Mouse (Mus musculus): Measurements from ENCODE around the gene Aadacl4. TPM values are rescaled to one million over a fixed set of nuclear protein-coding genes. Genes with fewer than 3 reads are reported as not detected.
"Not testable (repeated sequence)": the region's sequence is repeated elsewhere in the genome, so short reads cannot be mapped to it uniquely, and the experiment has no call there.

Aadacl4 gene
- not detected in 2 replicates for polyA plus RNA-seq (2014; fragmentation: Nextera tagmentation; extraction: Ambion mirVana)

- no peak within 1 kb of the TSS for H3K4me2 ChIP-seq (replicated peaks; ENCODE audit: low read depth, low read length)
- WGBS = 53% methylated on average over 1 of the region's 1 CpGs
- ATAC-seq (ENCODE audit: insufficient number of reproducible peaks, insufficient read depth, low FRiP score, low read depth) = no peak
- H3K27me3 ChIP-seq (ENCODE audit: control insufficient read depth, insufficient read depth, low read length) = no peaks in the 10 kb centered on the region
- H3K36me3 ChIP-seq (ENCODE audit: control insufficient read depth, insufficient read depth, low read length) = no peaks in the 10 kb centered on the region
- H3K27ac ChIP-seq (ENCODE audit: low read length) = no peak within 1 kb of the TSS
- H3K4me3 ChIP-seq (ENCODE audit: low read depth, low read length) = no peak within 1 kb of the TSS
- no peaks in the 10 kb centered on the region for H3K4me1 ChIP-seq (ENCODE audit: control insufficient read depth, insufficient read depth, low read length)
- H3K9me3 ChIP-seq (ENCODE audit: control insufficient read depth, low read depth, low read length) = no peaks in the 10 kb centered on the region
- H3K9ac ChIP-seq (replicated peaks; ENCODE audit: low read depth, low read length) = no peak within 1 kb of the TSS
Observed at GRCm38 (mm10) chr4:144613407-144613806, at the start of gene Aadacl4. Gene Aadacl4 (plus strand): TSS chr4:144613707.

- H3K4me3 ChIP-seq (ENCODE audit: low read depth, low read length) = no peak within 1 kb of the TSS
- 100% methylated on average over 1 of the region's 1 CpGs for WGBS
- H3K9ac ChIP-seq (replicated peaks; ENCODE audit: low read depth, low read length) = no peak within 1 kb of the TSS
- no peaks in the 10 kb centered on the region; the same call in 1 of the 2 replicates for H3K9me3 ChIP-seq (ENCODE audit: control insufficient read depth, low read depth, low read length)
- no peaks in the 10 kb centered on the region for H3K27me3 ChIP-seq (ENCODE audit: control insufficient read depth, insufficient read depth, low read length)
- no peak within 1 kb of the TSS for H3K4me2 ChIP-seq (replicated peaks; ENCODE audit: low read depth, low read length)
- ATAC-seq (ENCODE audit: insufficient number of reproducible peaks, insufficient read depth, low FRiP score, low read depth) = no peak
- H3K4me1 ChIP-seq (ENCODE audit: control insufficient read depth, insufficient read depth, low read length) = no peaks in the 10 kb centered on the region
- no peak within 1 kb of the TSS for H3K27ac ChIP-seq (ENCODE audit: low read length)
- no peaks in the 10 kb centered on the region for H3K36me3 ChIP-seq (ENCODE audit: control insufficient read depth, insufficient read depth, low read length)
Observed at GRCm38 (mm10) chr4:144565034-144565433, 48.5 kb upstream of the Aadacl4 start, which contains the start of gene Gm13124. Gene Gm13124 (minus strand): TSS chr4:144565134.

GRCm38 (mm10) chr4:144567752-144568151, 45.8 kb upstream of the Aadacl4 start:
- no peaks in the 10 kb centered on the region for H3K4me1 ChIP-seq (ENCODE audit: control insufficient read depth, insufficient read depth, low read length)
- no peak overlapping the region for H3K4me2 ChIP-seq (replicated peaks; ENCODE audit: low read depth, low read length)
- H3K27me3 ChIP-seq (ENCODE audit: control insufficient read depth, insufficient read depth, low read length) = no peaks in the 10 kb centered on the region
- H3K9ac ChIP-seq (replicated peaks; ENCODE audit: low read depth, low read length) = no peak overlapping the region
- no peak overlapping the region for H3K4me3 ChIP-seq (ENCODE audit: low read depth, low read length)
- no peaks in the 10 kb centered on the region; the same call in 1 of the 2 replicates for H3K9me3 ChIP-seq (ENCODE audit: control insufficient read depth, low read depth, low read length)
- ATAC-seq (ENCODE audit: insufficient number of reproducible peaks, insufficient read depth, low FRiP score, low read depth) = no peak
- no peak overlapping the region for H3K27ac ChIP-seq (ENCODE audit: low read length)
- H3K36me3 ChIP-seq (ENCODE audit: control insufficient read depth, insufficient read depth, low read length) = no peaks in the 10 kb centered on the region

- not testable (repeated sequence) for H3K4me2 ChIP-seq (replicated peaks; ENCODE audit: low read depth, low read length); H3K4me3 ChIP-seq (ENCODE audit: low read depth, low read length); H3K27me3 ChIP-seq (ENCODE audit: control insufficient read depth, insufficient read depth, low read length); H3K9ac ChIP-seq (replicated peaks; ENCODE audit: low read depth, low read length); ATAC-seq (ENCODE audit: insufficient number of reproducible peaks, insufficient read depth, low FRiP score, low read depth); H3K9me3 ChIP-seq (ENCODE audit: control insufficient read depth, low read depth, low read length); H3K4me1 ChIP-seq (ENCODE audit: control insufficient read depth, insufficient read depth, low read length); H3K36me3 ChIP-seq (ENCODE audit: control insufficient read depth, insufficient read depth, low read length); H3K27ac ChIP-seq (ENCODE audit: low read length)
- 84% methylated on average over 12 of the region's 16 CpGs for WGBS
Observed at GRCm38 (mm10) chr4:144586207-144586606, 27.3 kb upstream of the Aadacl4 start.

GRCm38 (mm10) chr4:144592790-144593189, 20.7 kb upstream of the Aadacl4 start:
- ATAC-seq (ENCODE audit: insufficient number of reproducible peaks, insufficient read depth, low FRiP score, low read depth) = no peak
- H3K4me3 ChIP-seq (ENCODE audit: low read depth, low read length) = no peak overlapping the region
- H3K4me2 ChIP-seq (replicated peaks; ENCODE audit: low read depth, low read length) = no peak overlapping the region
- no peak overlapping the region for H3K27ac ChIP-seq (ENCODE audit: low read length)
- no peaks in the 10 kb centered on the region for H3K27me3 ChIP-seq (ENCODE audit: control insufficient read depth, insufficient read depth, low read length)
- no peaks in the 10 kb centered on the region for H3K9me3 ChIP-seq (ENCODE audit: control insufficient read depth, low read depth, low read length)
- H3K9ac ChIP-seq (replicated peaks; ENCODE audit: low read depth, low read length) = no peak overlapping the region
- no peaks in the 10 kb centered on the region for H3K4me1 ChIP-seq (ENCODE audit: control insufficient read depth, insufficient read depth, low read length)
- H3K36me3 ChIP-seq (ENCODE audit: control insufficient read depth, insufficient read depth, low read length) = no peaks in the 10 kb centered on the region

- H3K36me3 ChIP-seq (ENCODE audit: control insufficient read depth, insufficient read depth, low read length) = no peaks in the 10 kb centered on the region
- 55% methylated on average over 1 of the region's 1 CpGs for WGBS
Observed at GRCm38 (mm10) chr4:144614586-144614985, 1.1 kb downstream of the Aadacl4 start.

GRCm38 (mm10) chr4:144638263-144638662, 24.8 kb downstream of the Aadacl4 start:
- no peak for ATAC-seq (ENCODE audit: insufficient number of reproducible peaks, insufficient read depth, low FRiP score, low read depth)
- Histone ChIP-seq H3K4me2 (replicated peaks; ENCODE audit: low read depth, low read length) (no peak overlapping the region), H3K9ac (replicated peaks; ENCODE audit: low read depth, low read length) (no peak overlapping the region), H3K4me1 (ENCODE audit: control insufficient read depth, insufficient read depth, low read length) (no peaks in the 10 kb centered on the region), H3K9me3 (ENCODE audit: control insufficient read depth, low read depth, low read length) (no peaks in the 10 kb centered on the region), H3K36me3 (ENCODE audit: control insufficient read depth, insufficient read depth, low read length) (no peaks in the 10 kb centered on the region), H3K4me3 (ENCODE audit: low read depth, low read length) (no peak overlapping the region), H3K27ac (ENCODE audit: low read length) (no peak overlapping the region), H3K27me3 (ENCODE audit: control insufficient read depth, insufficient read depth, low read length) (no peaks in the 10 kb centered on the region)

More at GRCm38 (mm10) chr4:144614586-144614985, 1.1 kb downstream of the Aadacl4 start:
- no peaks in the 10 kb centered on the region for H3K4me1 ChIP-seq (ENCODE audit: control insufficient read depth, insufficient read depth, low read length)
- H3K9ac ChIP-seq (replicated peaks; ENCODE audit: low read depth, low read length) = no peak overlapping the region
- H3K4me2 ChIP-seq (replicated peaks; ENCODE audit: low read depth, low read length) = no peak overlapping the region
- H3K9me3 ChIP-seq (ENCODE audit: control insufficient read depth, low read depth, low read length) = no peaks in the 10 kb centered on the region
- ATAC-seq (ENCODE audit: insufficient number of reproducible peaks, insufficient read depth, low FRiP score, low read depth) = no peak
- H3K4me3 ChIP-seq (ENCODE audit: low read depth, low read length) = no peak overlapping the region
- no peak overlapping the region for H3K27ac ChIP-seq (ENCODE audit: low read length)
- no peaks in the 10 kb centered on the region for H3K27me3 ChIP-seq (ENCODE audit: control insufficient read depth, insufficient read depth, low read length)

Other genes starting within 250 kb of the Aadacl4 start
- gene Pramef20, start 235.8 kb upstream of the Aadacl4 start, polyA plus RNA-seq (2014; fragmentation: Nextera tagmentation; extraction: Ambion mirVana) = not detected in 2 replicates
- gene Pramef12, start 205.2 kb upstream of the Aadacl4 start, polyA plus RNA-seq (2014; fragmentation: Nextera tagmentation; extraction: Ambion mirVana) = 0.13 and 0.31 TPM in 2 replicates
- not detected in 2 replicates for gene 1700012P22Rik, start 174.9 kb upstream of the Aadacl4 start, polyA plus RNA-seq (2014; fragmentation: Nextera tagmentation; extraction: Ambion mirVana)
- not detected in 2 replicates for gene Gm9944, start 160.4 kb upstream of the Aadacl4 start, polyA plus RNA-seq (2014; fragmentation: Nextera tagmentation; extraction: Ambion mirVana)
- not detected in 2 replicates for gene Aadacl3, start 150.0 kb upstream of the Aadacl4 start, polyA plus RNA-seq (2014; fragmentation: Nextera tagmentation; extraction: Ambion mirVana)
- gene 9430007A20Rik, start 93.9 kb upstream of the Aadacl4 start, polyA plus RNA-seq (2014; fragmentation: Nextera tagmentation; extraction: Ambion mirVana) = not detected in 2 replicates
- not detected in 2 replicates for gene Gm13124, start 48.6 kb upstream of the Aadacl4 start, polyA plus RNA-seq (2014; fragmentation: Nextera tagmentation; extraction: Ambion mirVana)
- not detected in 2 replicates for gene Gm436, start 72.7 kb downstream of the Aadacl4 start, polyA plus RNA-seq (2014; fragmentation: Nextera tagmentation; extraction: Ambion mirVana)
- not detected in 2 replicates for gene Gm13178, start 107.7 kb downstream of the Aadacl4 start, polyA plus RNA-seq (2014; fragmentation: Nextera tagmentation; extraction: Ambion mirVana)
- not detected in 2 replicates for gene Gm438, start 172.9 kb downstream of the Aadacl4 start, polyA plus RNA-seq (2014; fragmentation: Nextera tagmentation; extraction: Ambion mirVana)